Mouse (Mus musculus): ENCODE data around the gene Gm3173. TPM values are rescaled to one million over a fixed set of nuclear protein-coding genes. Genes with fewer than 3 reads are reported as not detected.

Gm3173 gene
- total and polyA plus RNA-seq, 3 experiments: not detected

Other genes starting within 250 kb of the Gm3173 start
- not detected in 2 replicates for gene Gm2974, start 248.4 kb upstream of the Gm3173 start, total RNA-seq (2012; rRNA removed)
- not detected for gene Gm2974, start 248.4 kb upstream of the Gm3173 start, polyA plus RNA-seq (2012; ENCODE audit: insufficient read depth in 1 of 2, insufficient read length in 2 of 2, low read depth in 1 of 2, low replicate concordance in 2 of 2, missing spikeins in 1 of 2)
- gene Gm3138, start 181.4 kb upstream of the Gm3173 start, total RNA-seq (2012; rRNA removed): not detected in 2 replicates
- not detected for gene Gm3138, start 181.4 kb upstream of the Gm3173 start, polyA plus RNA-seq (2012; ENCODE audit: insufficient read depth in 1 of 2, insufficient read length in 2 of 2, low read depth in 1 of 2, low replicate concordance in 2 of 2, missing spikeins in 1 of 2)
- gene Gm3149, start 113.7 kb upstream of the Gm3173 start, total RNA-seq (2012; rRNA removed): not detected in 2 replicates
- gene Gm3149, start 113.7 kb upstream of the Gm3173 start, polyA plus RNA-seq (2012; ENCODE audit: insufficient read depth in 1 of 2, insufficient read length in 2 of 2, low read depth in 1 of 2, low replicate concordance in 2 of 2, missing spikeins in 1 of 2): not detected
- not detected in 2 replicates for gene 2610042L04Rik, start 96.2 kb upstream of the Gm3173 start, total RNA-seq (2012; rRNA removed)
- not detected for gene 2610042L04Rik, start 96.2 kb upstream of the Gm3173 start, polyA plus RNA-seq (2012; ENCODE audit: insufficient read depth in 1 of 2, insufficient read length in 2 of 2, low read depth in 1 of 2, low replicate concordance in 2 of 2, missing spikeins in 1 of 2)
- gene Gm3159, start 33.5 kb upstream of the Gm3173 start, total RNA-seq (2012; rRNA removed): not detected in 2 replicates
- not detected for gene Gm3159, start 33.5 kb upstream of the Gm3173 start, polyA plus RNA-seq (2012; ENCODE audit: insufficient read depth in 1 of 2, insufficient read length in 2 of 2, low read depth in 1 of 2, low replicate concordance in 2 of 2, missing spikeins in 1 of 2)
- gene Gm3164, start 15.5 kb upstream of the Gm3173 start, total RNA-seq (2012; rRNA removed): not detected in 2 replicates
- not detected for gene Gm3164, start 15.5 kb upstream of the Gm3173 start, polyA plus RNA-seq (2012; ENCODE audit: insufficient read depth in 1 of 2, insufficient read length in 2 of 2, low read depth in 1 of 2, low replicate concordance in 2 of 2, missing spikeins in 1 of 2)
- not detected in 2 replicates for gene Gm3182, start 50.8 kb downstream of the Gm3173 start, total RNA-seq (2012; rRNA removed)
- not detected for gene Gm3182, start 50.8 kb downstream of the Gm3173 start, polyA plus RNA-seq (2012; ENCODE audit: insufficient read depth in 1 of 2, insufficient read length in 2 of 2, low read depth in 1 of 2, low replicate concordance in 2 of 2, missing spikeins in 1 of 2)
- gene Gm3047, start 124.4 kb downstream of the Gm3173 start, total RNA-seq (2012; rRNA removed): not detected in 2 replicates
- gene Gm3047, start 124.4 kb downstream of the Gm3173 start, polyA plus RNA-seq (2012; ENCODE audit: insufficient read depth in 1 of 2, insufficient read length in 2 of 2, low read depth in 1 of 2, low replicate concordance in 2 of 2, missing spikeins in 1 of 2): not detected
- not detected in 2 replicates for gene Gm8159, start 201.4 kb downstream of the Gm3173 start, total RNA-seq (2012; rRNA removed)
- gene Gm8159, start 201.4 kb downstream of the Gm3173 start, polyA plus RNA-seq (2012; ENCODE audit: insufficient read depth in 1 of 2, insufficient read length in 2 of 2, low read depth in 1 of 2, low replicate concordance in 2 of 2, missing spikeins in 1 of 2): not detected
- not detected in 2 replicates for gene Gm3239, start 233.2 kb downstream of the Gm3173 start, total RNA-seq (2012; rRNA removed)
- not detected for gene Gm3239, start 233.2 kb downstream of the Gm3173 start, polyA plus RNA-seq (2012; ENCODE audit: insufficient read depth in 1 of 2, insufficient read length in 2 of 2, low read depth in 1 of 2, low replicate concordance in 2 of 2, missing spikeins in 1 of 2)

All from MEL (cell line).